Mouse (Mus musculus) gastrocnemius, postnatal 10 days (tissue): ENCODE data around the gene Btbd2. TPM values are rescaled to one million over a fixed set of nuclear protein-coding genes. Genes with fewer than 3 reads are reported as not detected.
"Not testable (repeated sequence)": the region's sequence is repeated elsewhere in the genome, so short reads cannot be mapped to it uniquely, and the experiment has no call there.

ENCODE experiments used
- DNase-seq: peaks from one replicate; pipeline ENCODE4 v3.0.0; 2021; ENCODE audit warnings: mixed read lengths
- microRNA-seq, 2 experiments: library from miRNA; unstranded; fragments of <30 nt; microRNA quantifications; one replicate each; pipeline ENCODE4 v1.2.0; 2021
- total RNA-seq, 2 experiments: library from RNA; stranded (reverse); gene quantifications; 2 replicates each; pipeline ENCODE4 v1.2.3; 2021

Btbd2 gene
- total RNA-seq, 2 experiments from 2014 or later, result 39.9 to 40.3 TPM

- DNase-seq, result no peak
Measured at GRCm38 (mm10) chr10:80606306-80606705, 50.6 kb downstream of the Btbd2 start.

DNA sequence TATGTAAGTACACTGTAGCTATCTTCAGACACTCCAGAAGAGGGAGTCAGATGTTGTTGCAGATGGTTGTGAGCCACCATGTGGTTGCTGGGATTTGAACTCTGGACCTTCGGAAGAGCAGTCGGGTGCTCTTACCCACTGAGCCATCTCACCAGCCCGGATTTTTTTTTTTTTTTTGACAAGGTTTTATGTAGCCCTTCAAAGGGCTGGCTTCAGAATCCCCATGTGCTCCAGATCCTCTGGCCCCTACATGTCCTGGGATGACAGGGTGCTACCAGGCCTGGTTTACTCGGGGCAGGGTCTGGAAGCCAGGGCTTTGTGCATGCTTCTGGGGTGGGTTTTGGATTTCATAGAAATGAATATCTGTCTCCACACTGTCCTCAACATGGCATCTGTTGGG lies 51.1 kb downstream of the Btbd2 start, which contains the start of gene Gm49322:
Gene Gm49322 (plus strand): TSS at position 301 of the 400 bp plus-strand sequence.
- DNase-seq, result not testable (repeated sequence)

DNA sequence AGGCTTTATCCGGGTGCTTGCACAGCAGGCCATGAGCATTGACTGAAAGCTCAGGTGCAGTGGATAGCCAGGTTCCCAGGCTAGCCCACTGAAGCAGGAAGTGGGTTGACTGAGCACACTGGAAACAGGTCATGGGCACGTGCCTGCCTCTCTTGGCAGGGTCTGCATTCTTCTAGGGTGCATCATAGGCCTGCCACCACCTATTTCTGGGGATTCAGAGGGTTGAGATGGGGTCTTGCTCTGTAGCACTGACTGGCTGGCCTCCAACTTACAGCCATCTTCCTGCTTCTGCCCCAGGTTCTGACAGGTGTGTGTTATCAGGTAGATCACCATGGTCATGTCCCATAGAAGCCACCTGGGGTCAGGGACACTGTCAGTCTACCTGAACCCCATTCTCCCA lies 51.9 kb downstream of the Btbd2 start:
- DNase-seq, result no peak

DNA sequence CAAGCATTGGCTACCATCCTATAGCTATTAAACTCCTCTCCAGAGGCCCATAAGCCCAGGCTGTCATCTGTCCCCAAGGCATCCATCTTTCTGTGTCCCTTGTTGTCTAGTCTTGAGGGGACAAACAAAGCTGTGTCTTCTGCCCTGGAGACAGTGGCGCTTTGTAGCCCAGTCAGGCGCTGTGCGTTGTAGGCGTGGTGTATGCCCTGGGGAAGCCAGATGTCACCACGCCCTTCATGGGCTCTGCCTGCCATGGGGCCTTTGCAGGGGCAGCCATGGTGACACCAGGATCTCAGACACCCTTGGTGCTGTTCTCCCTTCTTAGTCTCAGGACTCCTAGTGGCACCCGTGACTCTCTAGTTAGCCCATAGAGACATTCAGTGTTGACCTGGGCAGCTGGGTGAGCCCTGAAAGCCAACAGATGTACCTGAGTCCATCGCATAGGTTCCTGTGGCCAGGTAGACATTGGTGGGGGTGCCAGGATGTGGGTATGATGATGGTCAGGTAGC lies 52.8 kb downstream of the Btbd2 start:
- DNase-seq, result no peak

GRCm38 (mm10) chr10:80603364-80603763 lies 53.5 kb downstream of the Btbd2 start:
- DNase-seq, result no peak

GRCm38 (mm10) chr10:80602698-80603325 lies 54.1 kb downstream of the Btbd2 start, which contains the start of the genes Scamp4 and Adat3:
Gene Scamp4 (plus strand): TSS chr10:80602872.
Gene Adat3 (plus strand): TSS chr10:80602880.
- DNase-seq, result peak; percentile 93

GRCm38 (mm10) chr10:80596318-80596717 lies 60.6 kb downstream of the Btbd2 start:
- DNase-seq, result no peak

Small RNA genes within 50 kb of the gene (microRNA-seq; reads per million reads assigned to microRNA genes)
- gene Mir6912, result 0 to 0.64 reads per million in 2 experiments

Other genes starting within 250 kb of the Btbd2 start
- 10 to 100 TPM; 33.0 to 43.2 TPM for gene Tcf3, start 223.4 kb downstream of the Btbd2 start, total RNA-seq
- gene Onecut3, start 162.2 kb downstream of the Btbd2 start, total RNA-seq, result not detected
- gene Atp8b3, start 117.9 kb downstream of the Btbd2 start, total RNA-seq, result not detected
- 10 to 100 TPM; 13.1 to 16.7 TPM for gene Rexo1, start 95.5 kb downstream of the Btbd2 start, total RNA-seq
- gene Klf16, start 79.8 kb downstream of the Btbd2 start, total RNA-seq, result 1 to 10 TPM; 3.5 to 5.8 TPM
- 10 to 100 TPM; 69.6 to 73.3 TPM for gene Abhd17a, start 66.7 kb downstream of the Btbd2 start, total RNA-seq
- 10 to 100 TPM; 18.4 to 23.9 TPM for gene Scamp4, start 54.2 kb downstream of the Btbd2 start, total RNA-seq
- 1 to 10 TPM in 1 of 2 experiments, under 1 TPM in 1; 0.99 to 1.3 TPM for gene Adat3, start 54.2 kb downstream of the Btbd2 start, total RNA-seq
- gene Gm49322, start 51.0 kb downstream of the Btbd2 start, total RNA-seq, result 1 to 10 TPM in 1 of 2 experiments, under 1 TPM in 1; 0.45 to 1.2 TPM
- gene Csnk1g2, start 34.2 kb downstream of the Btbd2 start, total RNA-seq, result 100 to 1,000 TPM; 121 to 141 TPM
- gene Mknk2, start 21.0 kb upstream of the Btbd2 start, total RNA-seq, result 100 to 1,000 TPM; 142 to 160 TPM
- gene Mob3a, start 44.9 kb upstream of the Btbd2 start, total RNA-seq, result 10 to 100 TPM in 1 of 2 experiments, 1 to 10 TPM in 1; 8.6 to 13.1 TPM
- gene Izumo4, start 45.1 kb upstream of the Btbd2 start, total RNA-seq, result 1 to 10 TPM; 4.3 to 6.1 TPM
- 10 to 100 TPM; 27.7 to 37.1 TPM for gene Ap3d1, start 85.2 kb upstream of the Btbd2 start, total RNA-seq
- 10 to 100 TPM; 25.9 to 46.0 TPM for gene Dot1l, start 98.1 kb upstream of the Btbd2 start, total RNA-seq
- gene Sf3a2, start 141.1 kb upstream of the Btbd2 start, total RNA-seq, result 10 to 100 TPM; 31.6 to 41.3 TPM
- 10 to 100 TPM; 26.8 to 30.9 TPM for gene Plekhj1, start 141.6 kb upstream of the Btbd2 start, total RNA-seq
- gene Amh, start 148.2 kb upstream of the Btbd2 start, total RNA-seq, result under 1 TPM; 0.20 to 0.52 TPM
- gene Jsrp1, start 156.4 kb upstream of the Btbd2 start, total RNA-seq, result 100 to 1,000 TPM; 289 to 339 TPM
- gene Oaz1, start 169.6 kb upstream of the Btbd2 start, total RNA-seq, result 100 to 1,000 TPM; 846 to 935 TPM
- 10 to 100 TPM; 31.9 to 32.9 TPM for gene Lingo3, start 187.0 kb upstream of the Btbd2 start, total RNA-seq
- gene Lsm7, start 198.1 kb upstream of the Btbd2 start, total RNA-seq, result 10 to 100 TPM; 36.8 to 42.4 TPM
- gene Sppl2b, start 198.2 kb upstream of the Btbd2 start, total RNA-seq, result 10 to 100 TPM; 30.5 to 33.0 TPM
- under 1 TPM in 1 of 2 experiments, not detected in 1; 0.07 TPM for gene Tmprss9, start 214.8 kb upstream of the Btbd2 start, total RNA-seq
- gene Timm13, start 243.9 kb upstream of the Btbd2 start, total RNA-seq, result 100 to 1,000 TPM; 113 to 127 TPM